In the genomic region with DNA sequence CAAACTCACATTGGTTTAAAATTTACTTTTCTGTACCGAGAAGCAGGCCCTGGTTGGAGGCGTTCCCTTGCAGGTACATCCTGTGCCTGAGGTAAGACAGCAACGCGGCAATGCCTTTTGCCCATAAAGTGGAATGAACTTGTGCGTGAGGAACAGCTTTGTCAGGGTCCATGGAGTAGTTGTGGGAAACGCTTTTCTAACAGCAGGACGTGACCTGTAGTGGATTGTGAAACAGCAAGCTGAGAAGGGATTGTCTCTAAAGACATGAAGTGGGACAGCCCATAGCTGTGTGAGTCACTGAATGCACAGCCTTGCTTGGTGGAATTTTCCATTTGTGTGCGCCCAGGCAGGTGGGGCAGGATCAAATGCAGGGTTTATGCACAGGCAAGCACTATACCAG, we compare ENCODE assay signal across 11 mouse cellular contexts. TPM values are rescaled to one million over a fixed set of nuclear protein-coding genes. Genes with fewer than 3 reads are reported as not detected.
A peak's percentile ranks its signal among the peaks of the same experiment; 100 is the strongest.
DNase-seq lines count a peak whose midpoint lies in the region; ATAC-seq lines count a peak whose summit lies in the region.
"Had no signal": no experiment of that assay in that cellular context is flagged by ENCODE, and none has a peak within 500 bp of the region (broad histone marks: within the 10 kb centered on the region; RNA-seq: fewer than 3 reads in every experiment).

No protein-coding gene starts in this region.

- peak overlapping the region; percentile 19; the same call in 1 of the 2 replicates for H3K4me2 ChIP-seq in intestine, embryonic 16.5 days (ENCODE audit: low read depth, low read length)
- H3K4me2 ChIP-seq in liver, embryonic 11.5 days, result peak overlapping the region; percentile 5
- H3K4me2 ChIP-seq: forebrain, embryonic 12.5 days; hindbrain, embryonic 15.5 days had no signal

- DNase-seq in 3T3-L1 (ENCODE audit: low read depth, low spot score), result peak; percentile 84
- peak; percentile 20 for DNase-seq in Muller cell, postnatal 12 days (ENCODE audit: inconsistent ontology term)
- no peak for DNase-seq in liver, embryonic 11.5 days (ENCODE audit: low spot score)
- no peak for DNase-seq in gastrocnemius, adult 18-20 months (ENCODE audit: low spot score)
- DNase-seq in left cerebral cortex, adult 8-10 months (ENCODE audit: low spot score in 2 of 2), result no peak
- no peak for DNase-seq in layer of hippocampus, postnatal 10 days (ENCODE audit: low spot score in 2 of 2)
- no peak for DNase-seq in left cerebral cortex, adult 18-20 months (ENCODE audit: low spot score in 2 of 2)
- DNase-seq: heart, adult 11 months had no signal

- H3K27ac ChIP-seq in intestine, embryonic 16.5 days (ENCODE audit: low read length), result no peak overlapping the region
- peak overlapping the region; percentile 79 for H3K27ac ChIP-seq in liver, embryonic 11.5 days (ENCODE audit: low read depth, low read length)
- H3K27ac ChIP-seq: forebrain, embryonic 12.5 days; hindbrain, embryonic 15.5 days had no signal

- no peak overlapping the region for H3K9ac ChIP-seq in intestine, embryonic 16.5 days (ENCODE audit: low read depth, low read length)
- H3K9ac ChIP-seq in liver, embryonic 11.5 days (ENCODE audit: low read depth, low read length), result no peak overlapping the region
- H3K9ac ChIP-seq: forebrain, embryonic 12.5 days; hindbrain, embryonic 15.5 days had no signal

- H3K4me1 ChIP-seq in intestine, embryonic 16.5 days (ENCODE audit: control insufficient read depth, insufficient read depth, low read length), result no peaks in the 10 kb centered on the region
- H3K4me1 ChIP-seq in liver, embryonic 11.5 days (replicated peaks; ENCODE audit: control insufficient read depth, insufficient read depth, low read length), result no peaks in the 10 kb centered on the region
- H3K4me1 ChIP-seq: hindbrain, embryonic 15.5 days had no signal

- H3K4me3 ChIP-seq in intestine, embryonic 16.5 days (ENCODE audit: low read length), result no peak overlapping the region
- no peak overlapping the region for H3K4me3 ChIP-seq in liver, embryonic 11.5 days (ENCODE audit: low read depth, low read length)
- H3K4me3 ChIP-seq: forebrain, embryonic 12.5 days; hindbrain, embryonic 15.5 days had no signal

- no peaks in the 10 kb centered on the region for H3K36me3 ChIP-seq in intestine, embryonic 16.5 days (ENCODE audit: control insufficient read depth, insufficient read depth, low read length)
- no peaks in the 10 kb centered on the region for H3K36me3 ChIP-seq in liver, embryonic 11.5 days (ENCODE audit: control insufficient read depth, insufficient read depth, low read length)
- H3K36me3 ChIP-seq: forebrain, embryonic 12.5 days; hindbrain, embryonic 15.5 days had no signal

- no peaks in the 10 kb centered on the region for H3K27me3 ChIP-seq in intestine, embryonic 16.5 days (replicated peaks; ENCODE audit: control insufficient read depth, insufficient read depth, low read length)
- H3K27me3 ChIP-seq in liver, embryonic 11.5 days (replicated peaks; ENCODE audit: control insufficient read depth, insufficient read depth, low read length), result no peaks in the 10 kb centered on the region
- H3K27me3 ChIP-seq: forebrain, embryonic 12.5 days; hindbrain, embryonic 15.5 days had no signal

- ATAC-seq in intestine, embryonic 16.5 days, result peak; percentile 93
- ATAC-seq in liver, embryonic 11.5 days (replicated peaks; ENCODE audit: low FRiP score), result peak; percentile 69

- WGBS in intestine, embryonic 16.5 days, result 52% methylated on average over 8 of the region's 8 CpGs
- WGBS in liver, embryonic 11.5 days, result 58% methylated on average over 8 of the region's 8 CpGs

- H3K9me3 ChIP-seq in intestine, embryonic 16.5 days (ENCODE audit: control insufficient read depth, low read length), result no peaks in the 10 kb centered on the region
- H3K9me3 ChIP-seq in liver, embryonic 11.5 days (ENCODE audit: control insufficient read depth, low read length), result no peaks in the 10 kb centered on the region
- H3K9me3 ChIP-seq: forebrain, embryonic 12.5 days; hindbrain, embryonic 15.5 days had no signal

RNA-seq across cellular contexts. Expression of gene Psat1, which starts 5.7 kb away (rescaled TPM):
- polyA plus RNA-seq in intestine, embryonic 16.5 days (2015; fragmentation: Nextera tagmentation; extraction: Ambion mirVana), result 65.1 and 73.5 TPM in 2 replicates
- polyA plus RNA-seq in liver, embryonic 11.5 days (2014; fragmentation: Nextera tagmentation; extraction: Ambion mirVana), result 264 and 315 TPM in 2 replicates
- total RNA-seq in gastrocnemius, adult 18-20 months (2021), result 1 to 10 TPM in 1 of 2 experiments, under 1 TPM in 1; 0.94 to 1.4 TPM
- 100 to 1,000 TPM; 116 to 122 (median 118) TPM for total RNA-seq in left cerebral cortex, adult 8-10 months (2022)
- total RNA-seq in layer of hippocampus, postnatal 10 days (2021), result 100 to 1,000 TPM; 117 to 130 TPM
- total RNA-seq in left cerebral cortex, adult 18-20 months (2021), result 100 to 1,000 TPM in 1 of 2 experiments, 10 to 100 TPM in 1; 96.4 to 113 TPM

RNA-seq across cellular contexts. Expression of gene Cep78, which starts 43.4 kb away (rescaled TPM):
- 11.6 and 14.4 TPM in 2 replicates for polyA plus RNA-seq in intestine, embryonic 16.5 days (2015; fragmentation: Nextera tagmentation; extraction: Ambion mirVana)
- 29.0 and 30.1 TPM in 2 replicates for polyA plus RNA-seq in liver, embryonic 11.5 days (2014; fragmentation: Nextera tagmentation; extraction: Ambion mirVana)
- 1 to 10 TPM; 2.5 to 2.6 TPM for total RNA-seq in gastrocnemius, adult 18-20 months (2021)
- 10 to 100 TPM in 2 of 4 experiments, 1 to 10 TPM in 2; 8.8 to 10.5 (median 9.8) TPM for total RNA-seq in left cerebral cortex, adult 8-10 months (2022)
- 10 to 100 TPM; 14.8 to 17.5 TPM for total RNA-seq in layer of hippocampus, postnatal 10 days (2021)
- 1 to 10 TPM; 9.3 to 9.9 TPM for total RNA-seq in left cerebral cortex, adult 18-20 months (2021)

Comparison
In these comparisons a context has a peak if more than half of its experiments do, and no peak if none do; other contexts are left out.
1. DNase-seq: peak in 3T3-L1 (single experiment) and Muller cell, postnatal 12 days (single experiment); none in liver, embryonic 11.5 days (single experiment), gastrocnemius, adult 18-20 months (single experiment), left cerebral cortex, adult 8-10 months (0 of 2), layer of hippocampus, postnatal 10 days (0 of 2) and left cerebral cortex, adult 18-20 months (0 of 2).
2. RNA of gene Psat1, which starts 5.7 kb away (total RNA-seq): 117 to 130 TPM in layer of hippocampus, postnatal 10 days, 116 to 122 TPM in left cerebral cortex, adult 8-10 months and 96.4 to 113 TPM in left cerebral cortex, adult 18-20 months; 0.94 to 1.4 TPM in gastrocnemius, adult 18-20 months; every median in the first group is over 10 times any median in the second.